Mouse (Mus musculus) monocyte, adult 5-6 weeks (primary cell): Measurements from ENCODE around the gene Nf2. TPM values are rescaled to one million over a fixed set of nuclear protein-coding genes. Genes with fewer than 3 reads are reported as not detected.

Experiments
- ATAC-seq: fragments of 153-309, 156-312 bp; replicated peaks from 2 replicates; pipeline ENCODE4 v1.8.0; 2017; ENCODE audit warnings: mild to moderate bottlenecking; ENCODE audit not compliant: low TSS enrichment, insufficient number of reproducible peaks, severe bottlenecking, poor library complexity, low FRiP score
- total RNA-seq: library from RNA; stranded (forward); fragments of 200-1000, 200-491, 200-594 nt; gene quantifications from 3 replicates; pipeline ENCODE4 v1.2.3, GENCODE M21; 2017

The Nf2 gene
- total RNA-seq, 1 experiment from 2014 or later = 40.6 TPM

DNA sequence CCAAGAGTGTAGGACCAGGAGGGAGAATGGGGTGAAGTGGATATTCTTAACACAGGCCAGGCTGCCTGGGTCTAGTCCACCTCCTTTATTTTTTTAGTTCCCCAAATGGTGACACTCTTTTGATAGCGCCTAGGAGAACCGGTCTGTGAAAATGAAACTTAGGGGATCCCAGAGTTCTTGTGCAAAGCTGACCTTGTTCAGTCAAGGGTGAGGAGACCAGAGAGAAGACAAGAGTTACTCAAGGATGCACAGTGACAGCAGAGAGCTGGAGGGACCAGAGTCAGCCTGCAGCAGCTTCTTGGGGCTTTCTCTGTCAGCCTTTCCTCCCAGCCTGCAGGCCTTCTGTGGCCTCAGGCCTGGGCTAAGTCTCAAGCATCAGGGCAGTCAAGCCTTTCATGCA, 86.8 kb downstream of the Nf2 start:
- ATAC-seq = no peak

- no peak for ATAC-seq
These were observed 87.3 kb downstream of the Nf2 start for GRCm38 (mm10) chr11:4761991-4762390.

- no peak for ATAC-seq
These were observed 88.9 kb downstream of the Nf2 start for GRCm38 (mm10) chr11:4760438-4760837.

GRCm38 (mm10) chr11:4757789-4758158, 91.6 kb downstream of the Nf2 start:
- no peak for ATAC-seq

DNA sequence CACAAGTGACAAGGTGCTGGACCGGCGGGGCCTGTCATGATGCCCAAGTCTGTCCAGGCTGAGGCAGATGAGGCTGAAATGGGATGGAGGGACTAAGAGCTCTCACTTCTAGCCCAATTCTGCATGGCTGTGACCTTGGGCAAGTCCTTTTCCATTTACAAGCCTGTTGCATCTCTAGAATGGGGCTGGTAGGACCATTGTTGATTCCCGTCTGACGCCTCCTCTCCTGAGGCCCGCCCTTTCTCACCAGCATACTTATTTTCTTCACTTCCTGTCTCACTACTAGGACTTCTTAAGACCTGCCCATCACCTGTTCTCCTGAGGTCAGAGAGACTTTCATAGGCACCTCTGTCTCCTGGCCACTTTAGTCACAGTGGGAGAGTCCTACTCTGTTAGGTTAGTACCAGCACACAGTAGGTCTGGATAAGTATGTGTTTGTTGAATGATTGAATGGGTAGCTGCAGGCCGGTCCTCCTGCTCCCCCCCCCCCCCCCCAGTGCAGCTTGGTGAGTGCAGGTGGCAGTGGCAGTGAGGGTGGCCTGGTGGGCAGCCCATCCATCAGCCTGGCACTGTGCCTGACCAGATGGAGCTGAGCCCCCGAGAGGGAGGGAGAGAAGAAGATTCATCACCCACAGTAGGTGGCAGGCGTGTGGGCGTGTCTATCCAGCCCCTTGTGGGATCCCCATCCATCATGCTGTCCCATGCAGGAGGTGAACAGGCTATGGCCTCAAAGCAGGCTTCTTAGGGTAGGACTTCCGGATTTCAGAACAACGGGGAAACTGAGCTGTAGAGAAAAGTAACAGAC, 92.2 kb downstream of the Nf2 start:
- no peak for ATAC-seq

GRCm38 (mm10) chr11:4756460-4756859, 92.9 kb downstream of the Nf2 start:
- no peak for ATAC-seq

GRCm38 (mm10) chr11:4754867-4755266, 94.5 kb downstream of the Nf2 start:
- no peak for ATAC-seq

GRCm38 (mm10) chr11:4754036-4754435, 95.3 kb downstream of the Nf2 start:
- no peak for ATAC-seq

DNA sequence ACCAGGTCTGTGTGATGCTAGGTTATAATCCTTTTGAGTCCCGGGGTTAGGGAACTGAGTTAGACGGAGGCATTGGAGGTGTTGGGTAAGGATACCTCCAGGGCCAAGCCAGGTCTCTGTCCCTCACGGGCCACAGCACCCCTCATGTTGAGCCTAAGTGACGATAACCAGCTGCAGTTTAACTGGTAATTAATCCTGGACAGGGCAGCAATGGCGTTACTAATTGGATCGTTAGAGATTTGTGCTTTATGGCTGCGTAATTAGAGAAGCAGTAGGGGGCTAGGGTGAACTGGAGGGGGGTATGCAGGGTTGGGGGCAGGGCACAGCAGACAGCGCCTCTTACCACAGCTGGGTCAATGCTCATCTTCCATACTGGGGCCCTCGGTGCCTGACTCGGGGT, 96.5 kb downstream of the Nf2 start:
- ATAC-seq = no peak

DNA sequence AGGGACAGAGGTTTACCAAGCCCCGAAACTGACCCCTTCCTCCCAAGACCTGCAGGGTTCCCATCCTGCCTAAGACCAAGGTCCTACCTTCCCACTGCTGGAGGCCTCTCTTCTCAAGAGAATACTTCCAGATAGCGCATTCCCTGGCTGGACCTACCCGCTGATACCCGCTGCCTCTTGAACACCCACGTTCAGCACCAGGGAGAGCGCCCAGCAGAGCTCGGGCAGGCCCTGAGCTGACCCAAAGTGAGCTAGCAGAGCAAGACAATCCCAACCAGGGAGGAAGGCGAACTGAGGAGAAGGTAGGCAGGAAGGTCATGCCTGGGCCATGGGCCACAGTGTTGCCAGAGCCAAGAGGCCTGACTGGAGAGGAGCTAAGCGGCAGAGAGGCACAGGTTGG, 99.1 kb downstream of the Nf2 start:
- no peak for ATAC-seq

GRCm38 (mm10) chr11:4747285-4747684, 102.1 kb downstream of the Nf2 start:
- ATAC-seq = no peak

GRCm38 (mm10) chr11:4746733-4747132, 102.6 kb downstream of the Nf2 start, which contains the start of gene Cabp7:
TSS of gene Cabp7 (minus strand) at chr11:4746778.
- ATAC-seq = no peak

DNA sequence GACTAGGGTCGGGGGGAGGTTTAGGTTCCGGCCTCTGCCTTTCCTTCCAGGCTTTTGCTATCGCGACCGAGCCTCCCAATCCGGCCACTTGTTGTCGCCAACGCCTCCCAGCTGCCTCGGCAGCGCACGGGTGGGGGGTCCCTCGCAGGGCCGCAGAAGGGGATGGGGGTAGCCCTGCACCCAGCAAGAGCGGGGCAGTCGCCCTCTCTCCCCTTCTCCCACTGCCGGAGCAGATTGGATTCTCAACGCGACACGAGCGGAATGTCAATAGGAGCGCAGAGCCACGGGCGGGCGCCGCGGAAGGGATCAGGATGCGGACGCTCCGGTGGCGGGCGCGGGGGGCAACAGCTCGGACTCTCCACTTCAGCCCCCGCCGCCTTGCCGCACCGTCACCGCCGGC, 103.4 kb downstream of the Nf2 start:
- no peak for ATAC-seq

DNA sequence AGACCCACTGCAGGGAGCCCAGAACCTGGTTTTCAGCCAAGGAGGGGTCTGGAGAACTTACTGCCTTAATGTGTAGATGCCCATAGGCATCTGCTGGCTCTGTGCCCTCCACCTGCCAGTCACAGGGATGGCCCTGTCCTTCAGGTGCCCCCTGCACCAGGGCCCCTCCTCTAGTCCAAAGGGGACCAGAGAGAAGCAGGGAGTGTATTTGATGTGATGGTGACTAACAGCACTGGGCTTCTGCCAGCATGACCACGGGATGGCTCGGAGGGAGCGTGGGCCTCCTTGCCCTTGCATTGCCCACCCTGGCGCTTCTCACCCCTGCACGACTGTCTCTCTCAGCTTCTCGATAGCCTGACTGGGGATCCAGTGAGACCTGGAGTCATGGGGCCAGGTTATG, 104.6 kb downstream of the Nf2 start:
- ATAC-seq = no peak

DNA sequence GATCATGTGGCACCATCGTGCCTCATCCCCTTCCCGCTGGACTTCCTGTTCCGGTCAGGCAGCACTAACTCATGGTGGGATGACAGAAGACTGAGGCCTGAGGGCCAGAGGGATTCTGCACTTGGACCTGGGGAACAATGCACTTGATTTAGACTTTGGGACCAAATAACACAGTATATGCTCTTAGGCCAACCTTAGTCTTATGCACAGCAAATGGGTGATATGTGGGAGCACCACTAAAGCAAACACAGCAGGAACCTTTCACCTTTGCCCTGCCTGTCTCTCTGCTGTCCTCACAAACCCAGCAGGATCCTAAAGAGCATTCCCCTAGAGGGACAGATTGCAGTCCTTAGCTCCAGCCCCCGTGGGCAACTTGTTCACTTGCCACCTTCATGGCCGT, 108.6 kb downstream of the Nf2 start:
- ATAC-seq = no peak

GRCm38 (mm10) chr11:4738719-4739118, 110.6 kb downstream of the Nf2 start:
- no peak for ATAC-seq

GRCm38 (mm10) chr11:4737682-4738081, 111.7 kb downstream of the Nf2 start:
- no peak for ATAC-seq

GRCm38 (mm10) chr11:4736355-4736754, 113.0 kb downstream of the Nf2 start:
- no peak for ATAC-seq

- ATAC-seq = no peak
These were observed 115.2 kb downstream of the Nf2 start for GRCm38 (mm10) chr11:4734179-4734578.

GRCm38 (mm10) chr11:4731781-4732180, 117.6 kb downstream of the Nf2 start:
- ATAC-seq = no peak

GRCm38 (mm10) chr11:4730913-4731312, 118.4 kb downstream of the Nf2 start:
- ATAC-seq = no peak
